Mouse (Mus musculus): ENCODE results near the gene Ift80.

GRCm38 (mm10) chr3:68869211-68869690 is 135.1 kb downstream of the Ift80 start, which contains the start of gene 1110032F04Rik:
- TF ChIP-seq CTCF (conservative IDR thresholded peaks at IDR 0.05; ENCODE audit: insufficient read depth, insufficient read length, low read depth, low read length) = no peak
- no peak for TF ChIP-seq POLR2A (IDR thresholded peaks at IDR 0.05; ENCODE audit: low read depth, low read length)

Measured in kidney, adult 2 months (tissue).